Mouse (Mus musculus) layer of hippocampus, adult 6 months (tissue): Measurements from ENCODE around the gene Zfp961. TPM values are rescaled to one million over a fixed set of nuclear protein-coding genes. Genes with fewer than 3 reads are reported as not detected.

Source experiments
- long read RNA-seq, 2 experiments: library from polyadenylated mRNA; unstranded; transcript quantifications; one replicate each; pipeline ENCODE4 v2.0.0; 2019 to 2020
- polyA plus RNA-seq: library from polyadenylated mRNA; unstranded; fragments of <200 nt; fragmentation: Nextera tagmentation; gene quantifications from 2 replicates; pipeline ENCODE4 v1.2.3, GENCODE M21; 2021

Zfp961 gene
- 10.0 and 12.2 TPM in 2 replicates for polyA plus RNA-seq
- long read RNA-seq, experiment 1, partial matches to known transcripts: 1 of 6 reads
- long read RNA-seq, experiment 1, other reads (novel, unspliced or antisense): 1 of 6 reads
- long read RNA-seq, experiment 2, transcript Zfp961-208 (2 exons, 701 nt): minor isoform, 8 of 71 reads
- long read RNA-seq, experiment 2, transcript Zfp961-201 (4 exons, 2,713 nt): major isoform, 19 of 71 reads
- long read RNA-seq, experiment 2, transcript Zfp961-204 (3 exons, 601 nt): major isoform, 19 of 71 reads
- long read RNA-seq, experiment 2, transcript Zfp961-207 (3 exons, 416 nt): minor isoform, 7 of 71 reads
- long read RNA-seq, experiment 2, partial matches to known transcripts: 2 of 71 reads
- long read RNA-seq, experiment 2, other reads (novel, unspliced or antisense): 13 of 71 reads

DNA sequence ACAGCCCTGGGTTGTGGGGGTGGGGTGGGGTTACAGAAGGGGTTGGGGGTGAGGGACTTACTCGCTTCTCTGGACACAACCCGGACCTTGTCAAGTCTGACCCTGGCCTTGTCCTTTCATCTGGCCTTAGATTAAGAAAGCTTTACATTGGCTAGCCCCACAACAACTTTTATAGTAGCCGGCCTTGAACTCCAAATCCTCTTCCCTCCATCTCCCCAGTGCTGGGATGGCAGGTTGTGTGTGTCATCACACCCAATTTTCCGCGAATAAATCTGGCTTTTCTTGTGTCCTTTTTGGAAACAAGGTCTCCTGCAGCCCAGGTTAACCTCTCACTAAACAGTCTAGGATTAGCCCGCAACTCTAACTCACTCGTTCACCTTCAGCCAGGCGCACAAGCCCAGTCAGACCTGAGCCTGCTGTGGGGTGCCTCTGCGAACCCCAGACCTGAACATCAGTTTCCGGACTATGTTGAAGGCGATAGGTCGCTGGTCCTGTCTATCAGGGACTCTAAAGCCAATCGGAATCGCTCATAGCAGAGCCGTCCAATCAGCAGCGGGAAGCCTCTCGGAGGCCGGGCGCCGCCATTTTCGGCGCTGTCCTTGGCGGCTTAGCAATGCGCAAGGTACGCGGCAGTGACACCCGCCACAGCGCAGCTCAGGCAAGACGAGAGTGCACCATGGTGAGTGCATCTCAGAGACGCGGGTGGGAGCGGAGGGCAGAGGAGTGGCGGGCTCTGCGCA lies at the start of gene Zfp961:
Zfp961 (plus strand) TSS at position 557 of the 740 bp plus-strand sequence.

GRCm38 (mm10) chr8:71908309-71909261 lies 42.3 kb upstream of the Zfp961 start, which contains the start of the genes Zfp882 and Zfp617:
Gene Zfp882, plus strand, starts transcription at chr8:71908608.
Gene Zfp617, plus strand, starts transcription at chr8:71908635.

DNA sequence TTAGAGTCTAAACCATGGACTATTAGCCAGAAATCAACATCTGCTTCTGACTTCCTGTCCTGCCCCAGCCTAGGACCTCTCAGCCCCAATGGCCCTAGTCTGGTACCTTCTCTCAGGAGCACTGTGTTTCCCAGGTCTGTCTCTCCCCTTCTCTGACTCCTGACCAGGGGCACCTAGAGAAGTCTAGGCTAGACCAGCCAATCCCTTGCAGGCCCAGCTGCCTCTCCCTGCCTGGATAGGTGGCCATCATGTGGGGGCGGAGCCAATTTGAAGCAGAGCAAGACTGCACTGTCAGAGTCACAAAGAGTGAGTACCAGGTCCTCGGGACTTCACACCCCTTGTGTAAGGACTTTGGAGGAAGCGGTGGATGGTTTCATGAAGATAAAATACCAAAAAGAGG lies 58.6 kb downstream of the Zfp961 start, which contains the start of gene Cyp4f18:
Cyp4f18 (minus strand) TSS at position 154 of the 400 bp plus-strand sequence.

GRCm38 (mm10) chr8:72040918-72041317 lies 90.1 kb downstream of the Zfp961 start, which contains the start of gene Olfr372:
Gene Olfr372, plus strand, starts transcription at chr8:72041218.

Other genes starting within 250 kb of the Zfp961 start
- 0.59 and 0.63 TPM in 2 replicates for gene B3gnt3, start 249.2 kb upstream of the Zfp961 start, polyA plus RNA-seq
- gene Fcho1, start 225.3 kb upstream of the Zfp961 start, polyA plus RNA-seq: 16.3 and 19.8 TPM in 2 replicates
- 3.2 and 3.5 TPM in 2 replicates for gene Zfp709, start 69.0 kb upstream of the Zfp961 start, polyA plus RNA-seq
- 1.8 and 2.6 TPM in 2 replicates for gene Zfp882, start 42.4 kb upstream of the Zfp961 start, polyA plus RNA-seq
- gene Zfp617, start 42.4 kb upstream of the Zfp961 start, polyA plus RNA-seq: 12.5 and 14.8 TPM in 2 replicates
- 0.30 TPM in 1 of 2 replicates, not detected in the other for gene Cyp4f18, start 58.6 kb downstream of the Zfp961 start, polyA plus RNA-seq
- not detected in 2 replicates for gene Olfr372, start 90.2 kb downstream of the Zfp961 start, polyA plus RNA-seq
- not detected in 2 replicates for gene Olfr373, start 132.1 kb downstream of the Zfp961 start, polyA plus RNA-seq
- not detected in 2 replicates for gene Olfr374, start 156.0 kb downstream of the Zfp961 start, polyA plus RNA-seq
- 25.5 and 26.8 TPM in 2 replicates for gene Tpm4, start 183.9 kb downstream of the Zfp961 start, polyA plus RNA-seq
- gene Rab8a, start 210.2 kb downstream of the Zfp961 start, polyA plus RNA-seq: 50.2 and 54.8 TPM in 2 replicates
- not detected in 2 replicates for gene Hsh2d, start 238.6 kb downstream of the Zfp961 start, polyA plus RNA-seq